Mouse (Mus musculus): Measurements from ENCODE around the gene Nrg3.

DNA sequence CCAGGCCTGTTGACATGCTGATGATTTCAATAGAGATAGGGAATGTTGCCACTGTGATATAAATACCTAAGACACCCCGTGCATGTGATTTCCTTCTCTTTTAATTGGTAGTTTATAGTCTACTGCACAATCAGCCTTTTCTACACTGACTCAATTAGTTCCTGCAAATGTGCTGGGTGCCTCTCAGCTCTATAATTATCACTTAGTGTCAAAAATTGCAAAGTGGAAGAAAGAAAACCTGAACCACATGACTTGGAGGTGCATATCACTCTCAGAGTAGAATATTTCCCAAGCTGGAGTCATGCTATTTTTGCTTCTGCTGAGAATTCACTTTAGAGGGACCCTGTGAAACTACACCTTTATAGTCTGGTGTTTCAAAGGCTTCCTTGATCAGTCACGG is 552.1 kb downstream of the Nrg3 start:
- no peak for TF ChIP-seq CTCF (IDR thresholded peaks at IDR 0.05; ENCODE audit: low read depth)
- TF ChIP-seq EP300 (IDR thresholded peaks at IDR 0.05; ENCODE audit: low read depth) = no peak

Data from liver, postnatal 0 days (tissue).